Mouse (Mus musculus) layer of hippocampus, postnatal 10 days (tissue): ENCODE results near the gene Olfr686. TPM values are rescaled to one million over a fixed set of nuclear protein-coding genes. Genes with fewer than 3 reads are reported as not detected.

Source experiments
- DNase-seq, 2 experiments: peaks; one replicate each; pipeline ENCODE4 v3.0.0; 2021; ENCODE audit warnings: low spot score in 2 of 2
- long read RNA-seq: library from polyadenylated mRNA; stranded (forward); transcript quantifications from one replicate; pipeline ENCODE4 v2.0.0, GENCODE M21; 2023
- total RNA-seq, 2 experiments: library from RNA; stranded (reverse); gene quantifications; 2 replicates each; pipeline ENCODE4 v1.2.3; 2021

Olfr686 gene
- not detected for total RNA-seq
- long read RNA-seq, result 0 reads

- DNase-seq, result no peak
Observed at GRCm38 (mm10) chr7:105207385-105207784, at the start of gene Olfr686. Gene Olfr686, minus strand, starts transcription at chr7:105207485.

GRCm38 (mm10) chr7:105256656-105257055 lies 49.4 kb upstream of the Olfr686 start:
- no peak for DNase-seq

GRCm38 (mm10) chr7:105248197-105248596 lies 40.9 kb upstream of the Olfr686 start:
- no peak for DNase-seq

GRCm38 (mm10) chr7:105247671-105248070 lies 40.4 kb upstream of the Olfr686 start:
- DNase-seq, result no peak

DNA sequence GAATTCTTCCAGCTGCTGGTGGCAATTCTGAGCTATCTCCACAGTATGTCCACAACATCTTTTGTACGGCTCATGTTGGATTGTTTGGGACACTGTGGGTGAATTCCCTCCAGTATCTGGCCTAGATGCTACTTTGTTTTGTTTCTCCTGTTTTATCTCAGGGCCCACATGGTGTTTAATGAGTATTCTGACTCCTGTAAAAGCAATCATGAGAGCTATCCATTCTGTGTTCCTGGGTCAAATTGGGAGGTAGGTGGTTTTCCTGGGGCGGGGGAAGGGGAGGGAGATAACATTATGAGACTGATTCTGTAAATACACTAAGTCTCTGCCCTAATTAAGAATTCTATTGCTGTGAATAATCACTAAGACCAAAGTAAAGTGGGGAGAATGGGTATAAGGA lies 22.1 kb upstream of the Olfr686 start:
- no peak for DNase-seq

- no peak for DNase-seq
Observed at GRCm38 (mm10) chr7:105228138-105228537, 20.9 kb upstream of the Olfr686 start.

DNA sequence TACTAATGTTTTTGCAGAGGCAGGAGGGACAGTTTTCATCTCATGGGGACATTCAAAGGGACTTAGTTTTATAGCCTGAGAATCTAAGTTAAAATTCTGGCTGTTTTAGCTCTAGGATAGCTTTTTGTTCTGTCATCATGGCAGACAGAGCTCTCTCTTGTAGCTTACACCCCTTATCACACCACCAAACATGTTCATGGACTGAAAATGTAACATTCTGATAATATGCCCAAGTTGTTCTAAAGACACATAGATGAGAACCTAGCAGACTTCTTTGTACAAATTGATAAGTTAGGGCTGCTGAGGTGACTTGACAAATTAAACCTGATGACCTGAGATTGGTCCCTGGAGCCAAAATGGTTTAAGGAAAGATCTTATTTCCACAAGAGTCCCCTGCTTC lies 19.4 kb upstream of the Olfr686 start:
- DNase-seq, result no peak

- no peak for DNase-seq
Observed at GRCm38 (mm10) chr7:105226072-105226471, 18.8 kb upstream of the Olfr686 start.

DNA sequence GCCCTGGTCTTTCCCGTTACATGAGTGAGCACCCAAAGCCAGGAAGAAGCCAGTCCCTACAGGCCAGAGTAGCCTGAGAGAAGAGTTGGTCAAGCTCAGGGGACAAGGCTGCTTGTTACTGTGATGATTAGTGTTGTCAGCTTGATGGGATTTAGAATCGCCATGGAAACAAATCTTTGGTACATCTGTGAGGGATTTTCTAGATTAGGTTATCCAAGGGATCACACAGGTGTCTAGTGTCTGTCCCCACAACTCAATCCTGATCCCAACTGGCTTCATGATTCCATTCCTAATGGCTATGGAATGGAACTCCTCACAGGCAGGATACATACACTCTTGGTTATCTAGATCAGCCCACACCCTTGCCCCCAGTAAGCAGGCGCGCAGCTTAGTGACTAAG lies 11.0 kb upstream of the Olfr686 start:
- no peak for DNase-seq

GRCm38 (mm10) chr7:105214761-105215160 lies 7.5 kb upstream of the Olfr686 start:
- no peak for DNase-seq

DNA sequence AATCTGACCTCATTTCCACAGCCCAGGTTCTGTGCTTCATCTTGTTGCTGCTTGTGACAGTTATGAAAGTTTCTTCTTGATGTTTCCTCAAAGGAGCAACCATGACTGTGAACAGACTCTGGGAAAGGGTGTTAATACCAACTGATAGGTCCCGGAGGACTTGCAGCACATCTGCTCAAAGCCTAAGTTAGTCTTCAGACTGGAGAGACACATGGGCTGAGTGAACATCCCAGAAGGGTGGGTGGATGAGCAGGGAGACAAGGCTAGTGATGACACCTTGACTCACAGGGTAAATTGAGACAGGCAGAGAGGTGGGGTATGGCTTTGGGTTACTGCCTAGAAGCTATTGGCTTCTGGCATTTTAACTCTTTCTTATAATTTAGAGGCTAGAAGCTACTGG lies 21.4 kb downstream of the Olfr686 start, which contains the start of gene Olfr685:
TSS of gene Olfr685 (minus strand) at position 101 of the 400 bp plus-strand sequence.
- no peak for DNase-seq

DNA sequence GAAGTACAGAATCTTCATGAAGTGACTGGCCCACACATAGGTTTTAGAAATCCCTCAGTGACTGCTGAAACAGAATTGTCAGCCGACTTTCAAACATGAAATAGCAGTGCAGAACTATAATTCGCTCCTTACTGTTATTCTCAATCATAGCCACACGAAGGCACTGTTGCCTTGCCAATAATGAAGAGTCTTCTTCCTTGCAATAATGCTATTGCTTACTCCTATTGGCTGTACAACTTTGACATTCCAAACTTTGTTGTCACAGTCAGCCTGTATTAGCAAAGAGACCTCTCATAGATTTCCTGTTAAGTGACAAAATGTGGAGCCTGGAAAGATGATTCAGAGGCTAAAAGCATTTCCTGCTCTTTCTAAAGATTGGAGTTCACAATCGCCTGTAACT lies 36.5 kb downstream of the Olfr686 start:
- peak; percentile 22 to 48 for DNase-seq

GRCm38 (mm10) chr7:105163553-105163952 lies 43.7 kb downstream of the Olfr686 start, which contains the start of gene Olfr684:
Gene Olfr684, minus strand, starts transcription at chr7:105163653.
- no peak for DNase-seq

Other genes with a start within 250 kb of the Olfr686 start
- gene Olfr670, start 244.9 kb downstream of the Olfr686 start, total RNA-seq, result not detected
- gene Olfr671, start 228.4 kb downstream of the Olfr686 start, total RNA-seq, result not detected
- not detected for gene Olfr672, start 205.5 kb downstream of the Olfr686 start, total RNA-seq
- gene Olfr675, start 179.0 kb downstream of the Olfr686 start, total RNA-seq, result not detected
- not detected for gene Olfr676, start 174.8 kb downstream of the Olfr686 start, total RNA-seq
- not detected for gene Olfr677, start 156.1 kb downstream of the Olfr686 start, total RNA-seq
- not detected for gene Olfr678, start 143.0 kb downstream of the Olfr686 start, total RNA-seq
- not detected for gene Olfr679, start 126.3 kb downstream of the Olfr686 start, total RNA-seq
- not detected for gene Olfr680-ps1, start 114.7 kb downstream of the Olfr686 start, total RNA-seq
- gene Olfr681, start 90.6 kb downstream of the Olfr686 start, total RNA-seq, result not detected
- gene Olfr683, start 60.5 kb downstream of the Olfr686 start, total RNA-seq, result not detected
- gene Olfr684, start 43.8 kb downstream of the Olfr686 start, total RNA-seq, result not detected
- gene Olfr685, start 21.5 kb downstream of the Olfr686 start, total RNA-seq, result not detected
- not detected for gene Olfr688, start 80.6 kb upstream of the Olfr686 start, total RNA-seq
- gene Olfr689, start 103.7 kb upstream of the Olfr686 start, total RNA-seq, result not detected
- gene Olfr690, start 126.6 kb upstream of the Olfr686 start, total RNA-seq, result under 1 TPM; 0.80 to 0.85 TPM
- gene Olfr691, start 134.8 kb upstream of the Olfr686 start, total RNA-seq, result under 1 TPM; 0.22 to 0.75 TPM
- gene Olfr692, start 160.7 kb upstream of the Olfr686 start, total RNA-seq, result not detected
- gene Gm5901, start 167.6 kb upstream of the Olfr686 start, total RNA-seq, result not detected
- gene Fam160a2, start 192.6 kb upstream of the Olfr686 start, total RNA-seq, result 10 to 100 TPM; 57.9 to 61.3 TPM
- gene Cnga4, start 197.1 kb upstream of the Olfr686 start, total RNA-seq, result under 1 TPM; 0.33 to 0.69 TPM
- 10 to 100 TPM; 13.2 to 14.5 TPM for gene Cckbr, start 218.2 kb upstream of the Olfr686 start, total RNA-seq